Mouse (Mus musculus) limb, embryonic 12.5 days (tissue): ENCODE measurements at regions not wholly inside any gene's neighbourhood (a gene's known extent, or its start where the extent isn't known, plus 50 kb on each side); places are given as distances from the start of the nearest gene placed in this dataset.

Experiments used
- ATAC-seq: fragments of 200-750 bp; cut with Nextera tagmentation; 2 replicates; pipeline ENCODE4 v1.8.0; 2017; ENCODE audit warnings: low read depth, moderate TSS enrichment; ENCODE audit not compliant: insufficient number of reproducible peaks, insufficient read depth, low FRiP score, low TSS enrichment
- H3K27ac ChIP-seq: fragments of 300-500 bp; sonication (generic); 2 replicates; pipeline ENCODE4 v1.5.1; 2016; ENCODE audit warnings: mild to moderate bottlenecking, moderate library complexity
- H3K27me3 ChIP-seq: fragments of 300-500 bp; sonication (generic); 2 replicates; pipeline ENCODE4 v1.6.1; 2016; ENCODE audit warnings: mild to moderate bottlenecking, moderate library complexity
- H3K36me3 ChIP-seq: fragments of 300-500 bp; sonication (generic); 2 replicates; pipeline ENCODE4 v1.6.1; 2016; ENCODE audit warnings: mild to moderate bottlenecking, moderate library complexity
- H3K4me1 ChIP-seq: fragments of 300-500 bp; sonication (generic); replicated peaks from 2 replicates; pipeline ENCODE4 v1.6.1; 2016
- H3K4me2 ChIP-seq: fragments of 300-500 bp; sonication (generic); 2 replicates; pipeline ENCODE4 v1.6.1; 2016; ENCODE audit warnings: mild to moderate bottlenecking, moderate library complexity
- H3K4me3 ChIP-seq: fragments of 300-500 bp; sonication (generic); replicated peaks from 2 replicates; pipeline ENCODE4 v1.5.1; 2016; ENCODE audit warnings: mild to moderate bottlenecking
- H3K9ac ChIP-seq: fragments of 300-500 bp; sonication (generic); replicated peaks from 2 replicates; pipeline ENCODE4 v1.6.1; 2016; ENCODE audit warnings: mild to moderate bottlenecking, moderate library complexity
- H3K9me3 ChIP-seq: fragments of 300-500 bp; sonication (generic); 2 replicates; pipeline ENCODE4 v1.6.1; 2016; ENCODE audit warnings: mild to moderate bottlenecking, moderate library complexity
- WGBS: fragments of 180-500 bp; shearing (Covaris S2); methylation state at CpG from one replicate; pipeline ENCODE4 v1.1.7; 2016; 5-methylcytosine and 5-hydroxymethylcytosine counted together

- Histone ChIP-seq H3K36me3 (no peaks in the 10 kb centered on the region), H3K27ac (no peak overlapping the region), H3K4me1 (no peaks in the 10 kb centered on the region), H3K4me3 (no peak overlapping the region), H3K9me3 (0 out of 2 replicates have a peak, but pooled peaks cover 12% of the 10 kb centered on the region), H3K27me3 (no peaks in the 10 kb centered on the region), H3K9ac (no peak overlapping the region), H3K4me2 (no peak overlapping the region)
- WGBS: 81% methylated on average over 1 of the region's 1 CpGs
- ATAC-seq: no peak
Measured at GRCm38 (mm10) chr12:25180861-25181260, 83.9 kb upstream of the Id2 start.

- Histone ChIP-seq H3K9me3 (0 out of 2 replicates have a peak, but pooled peaks cover 12% of the 10 kb centered on the region), H3K4me2 (no peak overlapping the region)
- ATAC-seq: no peak
Measured at GRCm38 (mm10) chr12:25180289-25180688, 83.3 kb upstream of the Id2 start.

GRCm38 (mm10) chr12:25178491-25179115, 81.7 kb upstream of the Id2 start:
- H3K36me3 ChIP-seq: no peaks in the 10 kb centered on the region
- no peak overlapping the region for H3K4me3 ChIP-seq
- H3K4me1 ChIP-seq: no peaks in the 10 kb centered on the region
- no peaks in the 10 kb centered on the region for H3K27me3 ChIP-seq
- no peak overlapping the region for H3K4me2 ChIP-seq
- ATAC-seq: no peak
- WGBS: 81% methylated on average over 5 of the region's 5 CpGs
- H3K9ac ChIP-seq: no peak overlapping the region
- H3K27ac ChIP-seq: no peak overlapping the region
- H3K9me3 ChIP-seq: 0 out of 2 replicates have a peak, but pooled peaks cover 6% of the 10 kb centered on the region

More at GRCm38 (mm10) chr12:25180289-25180688, 83.3 kb upstream of the Id2 start:
- H3K4me3 ChIP-seq: no peak overlapping the region
- WGBS: 91% methylated on average over 3 of the region's 3 CpGs
- no peaks in the 10 kb centered on the region for H3K36me3 ChIP-seq
- no peaks in the 10 kb centered on the region for H3K4me1 ChIP-seq
- no peak overlapping the region for H3K27ac ChIP-seq
- H3K9ac ChIP-seq: no peak overlapping the region
- H3K27me3 ChIP-seq: no peaks in the 10 kb centered on the region

- no peaks in the 10 kb centered on the region for H3K27me3 ChIP-seq
- no peak overlapping the region for H3K27ac ChIP-seq
- WGBS: 78% methylated on average over 3 of the region's 3 CpGs
Measured at GRCm38 (mm10) chr12:25177827-25178226, 80.9 kb upstream of the Id2 start.

GRCm38 (mm10) chr12:25176565-25176964, 79.6 kb upstream of the Id2 start:
- no peak for ATAC-seq

More at GRCm38 (mm10) chr12:25177827-25178226, 80.9 kb upstream of the Id2 start:
- Histone ChIP-seq H3K9ac (no peak overlapping the region), H3K36me3 (no peaks in the 10 kb centered on the region), H3K4me2 (no peak overlapping the region), H3K4me3 (no peak overlapping the region), H3K4me1 (no peaks in the 10 kb centered on the region), H3K9me3 (0 out of 2 replicates have a peak, but pooled peaks cover 6% of the 10 kb centered on the region)
- no peak for ATAC-seq

GRCm38 (mm10) chr12:25173064-25173463, 76.1 kb upstream of the Id2 start:
- 85% methylated on average over 6 of the region's 6 CpGs for WGBS
- Histone ChIP-seq H3K4me3 (no peak overlapping the region), H3K9ac (no peak overlapping the region), H3K4me2 (no peak overlapping the region), H3K27me3 (no peaks in the 10 kb centered on the region), H3K9me3 (no peaks in the 10 kb centered on the region), H3K36me3 (no peaks in the 10 kb centered on the region), H3K4me1 (peaks cover under 1% of the 10 kb centered on the region; the same call in 1 of the 2 replicates), H3K27ac (no peak overlapping the region)
- ATAC-seq: no peak

More at GRCm38 (mm10) chr12:25176565-25176964, 79.6 kb upstream of the Id2 start:
- no peaks in the 10 kb centered on the region for H3K36me3 ChIP-seq
- H3K4me3 ChIP-seq: no peak overlapping the region
- no peak overlapping the region for H3K27ac ChIP-seq
- 77% methylated on average over 3 of the region's 3 CpGs for WGBS
- H3K4me2 ChIP-seq: no peak overlapping the region
- H3K9me3 ChIP-seq: 0 out of 2 replicates have a peak, but pooled peaks cover 6% of the 10 kb centered on the region
- no peaks in the 10 kb centered on the region for H3K27me3 ChIP-seq
- H3K9ac ChIP-seq: no peak overlapping the region
- H3K4me1 ChIP-seq: no peaks in the 10 kb centered on the region

GRCm38 (mm10) chr12:25172450-25172849, 75.5 kb upstream of the Id2 start:
- Histone ChIP-seq H3K4me1 (peaks cover 6% of the 10 kb centered on the region; the same call in 1 of the 2 replicates), H3K27ac (no peak overlapping the region), H3K9me3 (no peaks in the 10 kb centered on the region), H3K36me3 (no peaks in the 10 kb centered on the region), H3K9ac (no peak overlapping the region), H3K4me2 (no peak overlapping the region), H3K4me3 (no peak overlapping the region), H3K27me3 (no peaks in the 10 kb centered on the region)
- 80% methylated on average over 4 of the region's 4 CpGs for WGBS
- no peak for ATAC-seq

GRCm38 (mm10) chr12:25169611-25170010, 72.7 kb upstream of the Id2 start:
- Histone ChIP-seq H3K4me1 (peaks cover 8% of the 10 kb centered on the region; the same call in 1 of the 2 replicates), H3K9ac (no peak overlapping the region), H3K4me3 (no peak overlapping the region), H3K4me2 (no peak overlapping the region), H3K27ac (no peak overlapping the region), H3K36me3 (no peaks in the 10 kb centered on the region), H3K9me3 (no peaks in the 10 kb centered on the region), H3K27me3 (no peaks in the 10 kb centered on the region)
- no peak for ATAC-seq
- WGBS: 81% methylated on average over 3 of the region's 3 CpGs

GRCm38 (mm10) chr12:25168213-25168545, 71.2 kb upstream of the Id2 start:
- H3K9ac ChIP-seq: no peak overlapping the region
- no peaks in the 10 kb centered on the region for H3K27me3 ChIP-seq
- H3K27ac ChIP-seq: no peak overlapping the region
- no peak overlapping the region for H3K4me3 ChIP-seq
- peaks cover 8% of the 10 kb centered on the region; the same call in 1 of the 2 replicates for H3K4me1 ChIP-seq
- no peak overlapping the region for H3K4me2 ChIP-seq
- H3K36me3 ChIP-seq: no peaks in the 10 kb centered on the region
- no peaks in the 10 kb centered on the region for H3K9me3 ChIP-seq
- ATAC-seq: no peak
- WGBS: 85% methylated on average over 5 of the region's 5 CpGs

GRCm38 (mm10) chr12:25167504-25168212, 70.7 kb upstream of the Id2 start:
- no peak for ATAC-seq
- WGBS: 72% methylated on average over 12 of the region's 12 CpGs
- Histone ChIP-seq H3K4me2 (no peak overlapping the region), H3K36me3 (no peaks in the 10 kb centered on the region), H3K9ac (no peak overlapping the region), H3K4me1 (peaks cover 8% of the 10 kb centered on the region; the same call in 1 of the 2 replicates), H3K9me3 (no peaks in the 10 kb centered on the region), H3K4me3 (no peak overlapping the region), H3K27ac (no peak overlapping the region), H3K27me3 (no peaks in the 10 kb centered on the region)

- H3K4me2 ChIP-seq: no peak overlapping the region
Measured at GRCm38 (mm10) chr12:25166525-25166924, 69.6 kb upstream of the Id2 start.

More at GRCm38 (mm10) chr12:25166525-25166924, 69.6 kb upstream of the Id2 start:
- Histone ChIP-seq H3K9me3 (no peaks in the 10 kb centered on the region), H3K9ac (no peak overlapping the region), H3K27me3 (no peaks in the 10 kb centered on the region), H3K27ac (no peak overlapping the region), H3K4me3 (no peak overlapping the region), H3K36me3 (no peaks in the 10 kb centered on the region), H3K4me1 (peaks cover 10% of the 10 kb centered on the region; the same call in 1 of the 2 replicates)
- 72% methylated on average over 2 of the region's 2 CpGs for WGBS
- no peak for ATAC-seq
